ENCODE assay signal across 10 mouse cellular contexts in genomic region chr6:85372496-85372895, GRCm38 (mm10). TPM values are rescaled to one million over a fixed set of nuclear protein-coding genes. Genes with fewer than 3 reads are reported as not detected.
DNase-seq lines count a peak whose midpoint lies in the region; ATAC-seq and TF ChIP-seq lines count a peak whose summit lies in the region.
"Had no signal": no experiment of that assay in that cellular context is flagged by ENCODE, and none has a peak within 500 bp of the region (broad histone marks: within the 10 kb centered on the region; RNA-seq: fewer than 3 reads in every experiment).

No protein-coding gene starts in this region.

- H3K36me3 ChIP-seq in spleen, adult 2 months (ENCODE audit: control insufficient read depth, insufficient read depth, low read length), result no peaks in the 10 kb centered on the region
- H3K36me3 ChIP-seq in intestine, embryonic 16.5 days (ENCODE audit: control insufficient read depth, insufficient read depth, low read length), result no peaks in the 10 kb centered on the region
- H3K36me3 ChIP-seq in stomach, postnatal 0 days (ENCODE audit: control insufficient read depth, insufficient read depth, low read length), result no peaks in the 10 kb centered on the region

- WGBS in spleen, adult 2 months, result 80% methylated on average over 2 of the region's 2 CpGs
- WGBS in intestine, embryonic 16.5 days, result 78% methylated on average over 2 of the region's 2 CpGs
- 68% methylated on average over 2 of the region's 2 CpGs for WGBS in stomach, postnatal 0 days

- no peak for TF ChIP-seq POLR2A in spleen, adult 2 months (IDR thresholded peaks at IDR 0.05; ENCODE audit: low read depth, low read length)

- no peak for ATAC-seq in intestine, embryonic 16.5 days
- no peak for ATAC-seq in stomach, postnatal 0 days (ENCODE audit: low FRiP score, low TSS enrichment)

- peaks cover 3% of the 10 kb centered on the region for H3K4me1 ChIP-seq in spleen, adult 2 months (ENCODE audit: control insufficient read depth, insufficient read depth, insufficient read length)
- peaks cover 40% of the 10 kb centered on the region for H3K4me1 ChIP-seq in intestine, embryonic 16.5 days (ENCODE audit: control insufficient read depth, insufficient read depth, low read length)
- H3K4me1 ChIP-seq in stomach, postnatal 0 days (replicated peaks; ENCODE audit: control insufficient read depth, insufficient read depth), result peaks cover 10% of the 10 kb centered on the region

- no peaks in the 10 kb centered on the region; the same call in 1 of the 2 replicates for H3K27me3 ChIP-seq in spleen, adult 2 months (ENCODE audit: control insufficient read depth, insufficient read depth, low read length)
- H3K27me3 ChIP-seq in intestine, embryonic 16.5 days (replicated peaks; ENCODE audit: control insufficient read depth, insufficient read depth, low read length), result no peaks in the 10 kb centered on the region
- H3K27me3 ChIP-seq in stomach, postnatal 0 days (ENCODE audit: control insufficient read depth, insufficient read depth, low read length), result no peaks in the 10 kb centered on the region

- H3K27ac ChIP-seq in spleen, adult 2 months (ENCODE audit: insufficient read depth, low read length), result peak overlapping the region; percentile 37
- no peak overlapping the region for H3K27ac ChIP-seq in intestine, embryonic 16.5 days (ENCODE audit: low read length)
- no peak overlapping the region for H3K27ac ChIP-seq in stomach, postnatal 0 days (replicated peaks)

- peak overlapping the region; percentile 91 for H3K4me2 ChIP-seq in intestine, embryonic 16.5 days (ENCODE audit: low read depth, low read length)
- H3K4me2 ChIP-seq in stomach, postnatal 0 days (replicated peaks; ENCODE audit: low read depth), result peak overlapping the region; percentile 29

- H3K4me3 ChIP-seq in spleen, adult 2 months (ENCODE audit: extremely low read depth, insufficient read depth, insufficient read length), result no peak overlapping the region
- peak overlapping the region; percentile 80 for H3K4me3 ChIP-seq in intestine, embryonic 16.5 days (ENCODE audit: low read length)
- H3K4me3 ChIP-seq in stomach, postnatal 0 days (ENCODE audit: low read depth, low read length), result no peak overlapping the region

- H3K9me3 ChIP-seq in intestine, embryonic 16.5 days (ENCODE audit: control insufficient read depth, low read length), result no peaks in the 10 kb centered on the region
- H3K9me3 ChIP-seq in stomach, postnatal 0 days (ENCODE audit: control insufficient read depth, low read length), result no peaks in the 10 kb centered on the region

- TF ChIP-seq EP300 in stomach, postnatal 0 days (optimal IDR thresholded peaks at IDR 0.05), result no peak

- no peak for TF ChIP-seq CTCF in spleen, adult 2 months (IDR thresholded peaks at IDR 0.05; ENCODE audit: extremely low read depth, insufficient read depth, insufficient read length, insufficient replicate concordance)
- no peak for TF ChIP-seq CTCF in stomach, postnatal 0 days (IDR thresholded peaks at IDR 0.05; ENCODE audit: low read depth)

- no peak overlapping the region for H3K9ac ChIP-seq in intestine, embryonic 16.5 days (ENCODE audit: low read depth, low read length)
- peak overlapping the region; percentile 27 for H3K9ac ChIP-seq in stomach, postnatal 0 days (ENCODE audit: low read length)

- DNase-seq in gastrocnemius, adult 18-20 months (ENCODE audit: low spot score), result peak; percentile 66
- no peak for DNase-seq in gastrocnemius, postnatal 10 days
- no peak for DNase-seq in spleen, adult 2 months (ENCODE audit: low read depth in 1 of 2, low spot score in 2 of 2)
- DNase-seq in spleen, adult 12 weeks (ENCODE audit: low spot score), result no peak
- no peak for DNase-seq in stomach, postnatal 0 days (ENCODE audit: low spot score)
- DNase-seq in embryo, embryonic 9.5 days (ENCODE audit: extremely low spot score), result no peak
- no peak for DNase-seq in thymus, adult 18-20 months
- DNase-seq: adrenal gland, postnatal 10 days; left cerebral cortex, postnatal 4 days had no signal

RNA-seq across cellular contexts. Expression of gene Rab11fip5, which starts 1.9 kb away (rescaled TPM):
- total RNA-seq in gastrocnemius, adult 18-20 months (2021), result 10 to 100 TPM; 24.8 to 46.2 TPM
- total RNA-seq in gastrocnemius, postnatal 10 days (2021), result 10 to 100 TPM; 36.9 to 42.1 TPM
- polyA plus RNA-seq in spleen, adult 2 months (2012; rRNA removed), result 8.0 and 10.1 TPM in 2 replicates
- 15.6 and 20.9 TPM in 2 replicates for polyA plus RNA-seq in intestine, embryonic 16.5 days (2015; fragmentation: Nextera tagmentation; extraction: Ambion mirVana)
- polyA plus RNA-seq in stomach, postnatal 0 days (2015; fragmentation: Nextera tagmentation; extraction: Ambion mirVana), result 7.6 and 8.3 TPM in 2 replicates

RNA-seq across cellular contexts. Expression of gene Sfxn5, which starts 39.3 kb away (rescaled TPM):
- 1 to 10 TPM; 4.3 to 6.5 TPM for total RNA-seq in gastrocnemius, adult 18-20 months (2021)
- total RNA-seq in gastrocnemius, postnatal 10 days (2021), result 1 to 10 TPM; 2.8 to 5.1 TPM
- 3.5 and 6.2 TPM in 2 replicates for polyA plus RNA-seq in spleen, adult 2 months (2012; rRNA removed)
- 5.3 and 7.2 TPM in 2 replicates for polyA plus RNA-seq in intestine, embryonic 16.5 days (2015; fragmentation: Nextera tagmentation; extraction: Ambion mirVana)
- 8.4 and 8.9 TPM in 2 replicates for polyA plus RNA-seq in stomach, postnatal 0 days (2015; fragmentation: Nextera tagmentation; extraction: Ambion mirVana)

RNA-seq across cellular contexts. Expression of gene Noto, which starts 51.2 kb away (rescaled TPM):
- total RNA-seq in gastrocnemius, adult 18-20 months (2021), result not detected
- total RNA-seq in gastrocnemius, postnatal 10 days (2021), result not detected
- not detected in 2 replicates for polyA plus RNA-seq in spleen, adult 2 months (2012; rRNA removed)
- polyA plus RNA-seq in intestine, embryonic 16.5 days (2015; fragmentation: Nextera tagmentation; extraction: Ambion mirVana), result not detected in 2 replicates
- polyA plus RNA-seq in stomach, postnatal 0 days (2015; fragmentation: Nextera tagmentation; extraction: Ambion mirVana), result not detected in 2 replicates
- total RNA-seq: adrenal gland, postnatal 10 days; left cerebral cortex, postnatal 4 days had no signal

RNA-seq across cellular contexts. Expression of gene Smyd5, which starts 59.3 kb away (rescaled TPM):
- 1 to 10 TPM; 7.2 to 9.1 TPM for total RNA-seq in gastrocnemius, adult 18-20 months (2021)
- 10 to 100 TPM; 12.2 to 13.7 TPM for total RNA-seq in gastrocnemius, postnatal 10 days (2021)
- 21.7 and 25.5 TPM in 2 replicates for polyA plus RNA-seq in spleen, adult 2 months (2012; rRNA removed)
- polyA plus RNA-seq in intestine, embryonic 16.5 days (2015; fragmentation: Nextera tagmentation; extraction: Ambion mirVana), result 45.8 and 52.5 TPM in 2 replicates
- 14.1 and 14.7 TPM in 2 replicates for polyA plus RNA-seq in stomach, postnatal 0 days (2015; fragmentation: Nextera tagmentation; extraction: Ambion mirVana)
